Mouse (Mus musculus) bone marrow macrophage, adult 2 months (primary cell): ENCODE measurements around the gene Ust.

Source experiments
- CTCF ChIP-seq: IDR thresholded peaks from 2 replicates; pipeline ENCODE4 v1.5.1; 2012; ENCODE audit warnings: low read depth, mild to moderate bottlenecking, low read length, moderate library complexity
- POLR2A ChIP-seq: IDR thresholded peaks from 2 replicates; pipeline ENCODE4 v1.6.1; 2012; ENCODE audit warnings: mild to moderate bottlenecking, low read depth, low read length, borderline replicate concordance

DNA sequence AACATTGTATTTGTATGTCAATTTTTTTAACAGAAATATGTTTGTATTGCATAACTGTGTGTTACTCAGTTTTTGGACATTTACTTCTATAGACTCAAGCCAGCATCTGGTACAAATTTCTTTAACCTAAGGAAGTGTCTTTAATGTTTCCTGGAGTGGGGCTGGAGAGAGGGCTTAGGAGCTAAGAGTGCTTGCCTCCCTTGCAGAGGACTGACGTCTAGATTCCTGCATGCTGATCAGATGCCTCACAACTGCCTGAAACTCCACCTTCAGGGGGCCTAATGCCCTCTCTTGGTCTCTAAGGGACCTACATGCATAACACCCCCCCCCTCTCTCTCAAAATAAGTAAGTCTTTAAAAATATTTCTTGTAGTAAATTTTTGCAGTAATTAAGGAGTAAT lies 22.9 kb upstream of the Ust start:
- no peak for TF ChIP-seq CTCF
- TF ChIP-seq POLR2A = no peak
